Mouse (Mus musculus) testis, adult 2 months (tissue): Measurements from ENCODE around the gene Mapkapk2.

Experiments used
- CTCF ChIP-seq: fragments of 200-500 bp; IDR thresholded peaks from 2 replicates; pipeline ENCODE4 v1.5.1; 2012; ENCODE audit warnings: low read depth, mild to moderate bottlenecking, inconsistent platforms, low read length, moderate library complexity; ENCODE audit not compliant: control insufficient read depth, insufficient read depth, insufficient replicate concordance
- POLR2A ChIP-seq: fragments of 200-500 bp; IDR thresholded peaks from 2 replicates; pipeline ENCODE4 v1.6.1; 2012; ENCODE audit warnings: low read depth, mild to moderate bottlenecking, inconsistent platforms, low read length, moderate library complexity; ENCODE audit not compliant: control insufficient read depth

DNA sequence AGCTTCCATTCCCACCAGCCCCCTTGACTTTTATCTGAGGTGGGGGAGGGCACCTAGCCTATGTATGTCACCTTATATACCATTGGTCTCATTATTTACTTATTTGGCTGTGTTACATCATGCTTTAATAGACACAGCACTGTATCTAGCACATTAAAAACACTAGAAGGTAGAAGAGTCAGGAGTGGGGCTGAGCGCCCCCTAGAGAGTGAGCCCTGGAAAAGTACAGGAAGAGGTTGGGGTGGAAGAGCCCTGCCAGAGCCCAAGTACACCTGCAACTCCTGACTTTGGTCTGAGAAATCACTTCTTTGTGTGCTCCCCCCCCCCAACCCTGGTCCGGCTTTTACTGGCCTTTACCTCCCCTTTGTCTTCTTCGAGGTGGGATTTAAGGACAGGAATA is 24.4 kb upstream of the Mapkapk2 start:
- TF ChIP-seq CTCF = no peak
- TF ChIP-seq POLR2A = no peak
